Mouse (Mus musculus): ENCODE data around the gene Slc39a12. TPM values are rescaled to one million over a fixed set of nuclear protein-coding genes. Genes with fewer than 3 reads are reported as not detected.
A peak's percentile ranks its signal among the peaks of the same experiment; 100 is the strongest.

Slc39a12 gene
- 0.06 and 0.10 TPM in 2 replicates for polyA plus RNA-seq (2015; fragmentation: Nextera tagmentation; extraction: Ambion mirVana)

DNA sequence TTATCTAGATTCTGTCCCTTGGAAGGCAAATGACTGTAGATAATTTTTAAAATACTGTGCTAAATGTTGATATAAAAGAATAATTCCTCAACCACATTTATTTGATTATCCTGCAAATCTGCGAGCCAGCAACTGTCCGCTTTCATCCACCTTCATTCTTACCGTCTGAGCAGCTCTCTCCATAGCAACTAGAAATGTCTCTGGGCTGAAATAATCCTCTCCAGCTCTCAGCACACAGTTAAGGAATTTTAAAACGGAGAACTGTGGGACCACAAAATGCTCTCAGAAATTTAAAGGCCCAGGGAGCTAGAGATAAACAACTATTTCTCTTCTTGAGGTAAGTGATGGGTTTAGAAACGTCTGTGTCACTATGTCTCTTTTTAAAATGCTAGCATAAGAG is at the start of gene Slc39a12:
Gene Slc39a12, plus strand, starts transcription at position 155 of the 400 bp plus-strand sequence.
- DNase-seq (ENCODE audit: low spot score) (no peak), ATAC-seq (ENCODE audit: low FRiP score, low TSS enrichment) (no peak)
- no peak within 1 kb of the TSS for H3K27ac ChIP-seq (replicated peaks)
- H3K36me3 ChIP-seq (ENCODE audit: control insufficient read depth, insufficient read depth, low read length) = no peaks in the 10 kb centered on the region
- no peak within 1 kb of the TSS for H3K4me2 ChIP-seq (replicated peaks; ENCODE audit: low read depth)
- 26% methylated on average over 5 of the region's 5 CpGs for WGBS
- no peak within 1 kb of the TSS for H3K4me3 ChIP-seq (ENCODE audit: low read depth, low read length)
- H3K4me1 ChIP-seq (replicated peaks; ENCODE audit: control insufficient read depth, insufficient read depth) = no peaks in the 10 kb centered on the region
- TF ChIP-seq EP300 (optimal IDR thresholded peaks at IDR 0.05) (no peak), CTCF (IDR thresholded peaks at IDR 0.05; ENCODE audit: low read depth) (no peak)
- H3K9me3 ChIP-seq (ENCODE audit: control insufficient read depth, low read length) = no peaks in the 10 kb centered on the region
- no peak within 1 kb of the TSS for H3K9ac ChIP-seq (ENCODE audit: low read length)
- no peaks in the 10 kb centered on the region for H3K27me3 ChIP-seq (ENCODE audit: control insufficient read depth, insufficient read depth, low read length)

GRCm38 (mm10) chr2:14341652-14342308 is 46.3 kb upstream of the Slc39a12 start:
- Histone ChIP-seq H3K27ac (replicated peaks) (peak overlapping the region; percentile 53), H3K9ac (ENCODE audit: low read length) (no peak overlapping the region), H3K9me3 (ENCODE audit: control insufficient read depth, low read length) (no peaks in the 10 kb centered on the region), H3K4me1 (replicated peaks; ENCODE audit: control insufficient read depth, insufficient read depth) (no peaks in the 10 kb centered on the region), H3K4me3 (ENCODE audit: low read depth, low read length) (no peak overlapping the region), H3K36me3 (ENCODE audit: control insufficient read depth, insufficient read depth, low read length) (no peaks in the 10 kb centered on the region), H3K4me2 (replicated peaks; ENCODE audit: low read depth) (peak overlapping the region; percentile 34; the same call in 1 of the 2 replicates), H3K27me3 (ENCODE audit: control insufficient read depth, insufficient read depth, low read length) (no peaks in the 10 kb centered on the region)
- ATAC-seq (ENCODE audit: low FRiP score, low TSS enrichment) (peak; percentile 77; the same call in 1 of the 2 replicates), DNase-seq (ENCODE audit: low spot score) (peak; percentile 52)
- TF ChIP-seq EP300 (optimal IDR thresholded peaks at IDR 0.05) = no peak
- TF ChIP-seq CTCF (IDR thresholded peaks at IDR 0.05; ENCODE audit: low read depth) = no peak
- 34% methylated on average over 14 of the region's 14 CpGs for WGBS

DNA sequence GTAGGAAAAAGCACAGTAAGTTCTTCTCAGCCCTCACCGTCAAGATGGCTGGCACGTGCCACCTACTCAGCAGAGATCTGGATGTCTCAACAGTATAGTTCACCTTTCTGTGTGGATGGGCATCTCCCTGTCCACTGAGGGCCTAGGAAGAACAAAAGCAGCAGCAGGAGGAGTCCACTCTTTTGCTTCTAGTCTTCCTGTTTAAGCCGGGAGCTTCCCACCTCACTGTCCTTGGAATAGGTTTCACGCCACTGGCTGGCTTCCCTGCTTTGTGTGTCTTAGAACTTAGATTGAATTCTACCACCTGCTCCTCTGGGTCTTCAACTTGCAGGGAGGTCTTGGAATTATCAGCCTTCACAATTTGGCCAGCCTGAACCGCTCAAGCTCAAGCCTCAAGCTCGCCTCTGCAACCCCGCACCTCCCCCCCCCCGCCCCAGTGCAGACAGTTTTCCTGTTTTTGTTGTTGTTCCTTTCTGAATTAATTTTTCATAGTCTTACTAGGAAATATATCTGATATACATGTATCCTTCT is 45.7 kb upstream of the Slc39a12 start:
- Histone ChIP-seq H3K9ac (ENCODE audit: low read length) (no peak overlapping the region), H3K4me2 (replicated peaks; ENCODE audit: low read depth) (peak overlapping the region; percentile 34; the same call in 1 of the 2 replicates), H3K27ac (replicated peaks) (peak overlapping the region; percentile 53), H3K4me1 (replicated peaks; ENCODE audit: control insufficient read depth, insufficient read depth) (no peaks in the 10 kb centered on the region), H3K9me3 (ENCODE audit: control insufficient read depth, low read length) (no peaks in the 10 kb centered on the region), H3K27me3 (ENCODE audit: control insufficient read depth, insufficient read depth, low read length) (no peaks in the 10 kb centered on the region), H3K36me3 (ENCODE audit: control insufficient read depth, insufficient read depth, low read length) (no peaks in the 10 kb centered on the region), H3K4me3 (ENCODE audit: low read depth, low read length) (no peak overlapping the region)
- ATAC-seq (ENCODE audit: low FRiP score, low TSS enrichment) = no peak
- WGBS = 68% methylated on average over 8 of the region's 8 CpGs
- no peak for DNase-seq (ENCODE audit: low spot score)
- TF ChIP-seq CTCF (IDR thresholded peaks at IDR 0.05; ENCODE audit: low read depth) (no peak), EP300 (optimal IDR thresholded peaks at IDR 0.05) (no peak)

GRCm38 (mm10) chr2:14388856-14389255 is 740 bp downstream of the Slc39a12 start:
- 16% methylated on average over 1 of the region's 1 CpGs for WGBS
- TF ChIP-seq CTCF (IDR thresholded peaks at IDR 0.05; ENCODE audit: low read depth) = no peak
- no peak for TF ChIP-seq EP300 (optimal IDR thresholded peaks at IDR 0.05)

DNA sequence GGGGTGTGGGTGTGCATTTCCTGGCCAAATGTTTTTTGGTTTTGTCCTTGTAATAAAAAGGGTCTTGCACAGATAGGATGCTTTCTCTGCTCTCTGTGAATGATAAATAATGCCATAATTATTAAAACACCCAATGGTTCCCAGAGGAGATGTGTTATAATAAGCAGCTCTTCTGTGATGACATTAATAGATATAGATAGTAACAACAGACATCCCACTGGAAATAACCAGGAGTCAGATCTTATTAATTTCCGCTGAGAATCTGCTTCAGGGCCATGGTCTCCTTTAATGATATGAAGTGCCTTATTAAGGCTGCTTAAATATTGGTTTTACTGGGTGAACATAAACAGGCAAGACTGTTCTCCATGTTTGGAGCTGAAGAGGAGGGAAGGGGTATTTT is 2.8 kb downstream of the Slc39a12 start:
- WGBS = 67% methylated on average over 1 of the region's 1 CpGs
- TF ChIP-seq EP300 (optimal IDR thresholded peaks at IDR 0.05) = no peak

More at GRCm38 (mm10) chr2:14388856-14389255, 740 bp downstream of the Slc39a12 start:
- Histone ChIP-seq H3K4me2 (replicated peaks; ENCODE audit: low read depth) (no peak overlapping the region), H3K9ac (ENCODE audit: low read length) (no peak overlapping the region), H3K36me3 (ENCODE audit: control insufficient read depth, insufficient read depth, low read length) (no peaks in the 10 kb centered on the region), H3K27ac (replicated peaks) (no peak overlapping the region), H3K4me1 (replicated peaks; ENCODE audit: control insufficient read depth, insufficient read depth) (no peaks in the 10 kb centered on the region), H3K9me3 (ENCODE audit: control insufficient read depth, low read length) (no peaks in the 10 kb centered on the region), H3K4me3 (ENCODE audit: low read depth, low read length) (no peak overlapping the region), H3K27me3 (ENCODE audit: control insufficient read depth, insufficient read depth, low read length) (no peaks in the 10 kb centered on the region)
- DNase-seq (ENCODE audit: low spot score) (no peak), ATAC-seq (ENCODE audit: low FRiP score, low TSS enrichment) (no peak)

DNA sequence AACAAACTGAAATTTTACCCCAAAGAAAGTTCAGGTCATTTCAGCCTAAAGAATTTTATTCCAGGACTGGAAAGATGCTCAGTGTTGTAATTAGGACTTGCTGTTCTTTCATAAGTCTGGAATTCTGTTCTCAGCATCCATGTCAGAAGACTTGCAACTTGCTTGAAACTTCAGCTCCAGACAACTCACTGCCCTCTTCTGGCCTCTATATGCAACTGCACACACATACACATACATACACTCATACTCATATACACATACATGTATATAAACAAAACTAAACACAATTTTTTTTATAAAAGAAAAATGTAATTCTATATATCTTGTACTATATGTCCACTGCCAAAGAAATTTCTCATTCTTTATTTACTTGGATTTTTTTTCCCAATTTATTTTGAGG is 14.9 kb downstream of the Slc39a12 start:
- Histone ChIP-seq H3K9ac (ENCODE audit: low read length) (no peak overlapping the region), H3K4me2 (replicated peaks; ENCODE audit: low read depth) (no peak overlapping the region), H3K27ac (replicated peaks) (no peak overlapping the region), H3K27me3 (ENCODE audit: control insufficient read depth, insufficient read depth, low read length) (no peaks in the 10 kb centered on the region), H3K36me3 (ENCODE audit: control insufficient read depth, insufficient read depth, low read length) (no peaks in the 10 kb centered on the region), H3K4me3 (ENCODE audit: low read depth, low read length) (no peak overlapping the region), H3K4me1 (replicated peaks; ENCODE audit: control insufficient read depth, insufficient read depth) (no peaks in the 10 kb centered on the region), H3K9me3 (ENCODE audit: control insufficient read depth, low read length) (no peaks in the 10 kb centered on the region)
- DNase-seq (ENCODE audit: low spot score) (no peak), ATAC-seq (ENCODE audit: low FRiP score, low TSS enrichment) (no peak)
- TF ChIP-seq EP300 (optimal IDR thresholded peaks at IDR 0.05) (no peak), CTCF (IDR thresholded peaks at IDR 0.05; ENCODE audit: low read depth) (peak; percentile 34)

More for the DNA sequence above, 2.8 kb downstream of the Slc39a12 start:
- Histone ChIP-seq H3K27me3 (ENCODE audit: control insufficient read depth, insufficient read depth, low read length) (no peaks in the 10 kb centered on the region), H3K27ac (replicated peaks) (no peak overlapping the region), H3K4me3 (ENCODE audit: low read depth, low read length) (no peak overlapping the region), H3K4me1 (replicated peaks; ENCODE audit: control insufficient read depth, insufficient read depth) (no peaks in the 10 kb centered on the region), H3K4me2 (replicated peaks; ENCODE audit: low read depth) (no peak overlapping the region), H3K9me3 (ENCODE audit: control insufficient read depth, low read length) (no peaks in the 10 kb centered on the region), H3K36me3 (ENCODE audit: control insufficient read depth, insufficient read depth, low read length) (no peaks in the 10 kb centered on the region), H3K9ac (ENCODE audit: low read length) (no peak overlapping the region)
- no peak for ATAC-seq (ENCODE audit: low FRiP score, low TSS enrichment)
- DNase-seq (ENCODE audit: low spot score) = no peak

All from stomach, postnatal 0 days (tissue).